Mouse (Mus musculus): ENCODE results near the gene Cox17. TPM values are rescaled to one million over a fixed set of nuclear protein-coding genes. Genes with fewer than 3 reads are reported as not detected.

The Cox17 gene
- polyA plus RNA-seq, 1 experiment: 653 TPM

DNA sequence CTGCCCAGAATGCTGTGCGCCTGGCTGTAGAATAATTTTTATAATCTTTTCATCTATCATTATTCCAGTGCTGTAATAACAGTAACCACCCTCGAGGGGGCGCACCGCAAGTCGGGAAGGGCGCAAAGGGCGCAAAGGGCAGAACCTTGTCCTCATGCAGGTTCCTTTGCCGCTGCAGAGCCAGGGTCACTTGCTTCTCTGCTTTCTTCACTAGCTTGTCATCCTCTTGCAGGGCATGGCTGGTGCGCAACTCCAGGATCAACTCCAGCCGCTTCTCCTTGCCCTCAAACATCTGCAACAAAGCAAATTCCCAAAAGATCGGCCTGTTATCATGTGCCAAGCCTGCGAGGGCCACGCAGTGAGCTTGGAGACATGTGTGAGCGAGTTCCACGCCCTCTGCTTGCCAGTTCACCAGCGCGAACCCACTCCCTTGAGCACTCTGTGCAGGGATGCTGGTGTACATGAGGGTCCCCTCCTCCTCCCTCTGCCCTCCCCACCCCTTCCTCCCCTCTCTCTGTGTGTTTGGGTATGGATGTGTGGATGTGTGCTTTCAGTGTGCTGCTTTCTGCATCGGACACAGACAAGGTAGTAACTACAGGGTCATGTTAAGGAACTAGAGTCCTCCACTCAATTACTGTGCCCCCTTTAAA lies 40.1 kb upstream of the Cox17 start:
- Histone ChIP-seq H3K4me2 (ENCODE audit: low read depth) (no peak overlapping the region), H3K36me3 (ENCODE audit: control insufficient read depth, insufficient read depth) (no peaks in the 10 kb centered on the region), H3K27me3 (ENCODE audit: control insufficient read depth, insufficient read depth, insufficient read length) (no peaks in the 10 kb centered on the region), H3K79me2 (ENCODE audit: control insufficient read depth, insufficient read depth) (no peaks in the 10 kb centered on the region), H3ac (ENCODE audit: control insufficient read depth, insufficient read length) (no peak overlapping the region), H3K4me3 (no peak overlapping the region)
- TF ChIP-seq MYOD1 (IDR thresholded peaks at IDR 0.05; ENCODE audit: control insufficient read depth in 1 of 3, insufficient read length in 2 of 3, low read depth in 2 of 3): no peak
- no peak for TF ChIP-seq TCF12 (IDR thresholded peaks at IDR 0.05; ENCODE audit: insufficient read depth, poor library complexity, severe bottlenecking)
- TF ChIP-seq CEBPB (IDR thresholded peaks at IDR 0.05; ENCODE audit: insufficient read depth, poor library complexity, severe bottlenecking): no peak
- TF ChIP-seq SRF (IDR thresholded peaks at IDR 0.05; ENCODE audit: control insufficient read depth, insufficient read length, low read depth): no peak

DNA sequence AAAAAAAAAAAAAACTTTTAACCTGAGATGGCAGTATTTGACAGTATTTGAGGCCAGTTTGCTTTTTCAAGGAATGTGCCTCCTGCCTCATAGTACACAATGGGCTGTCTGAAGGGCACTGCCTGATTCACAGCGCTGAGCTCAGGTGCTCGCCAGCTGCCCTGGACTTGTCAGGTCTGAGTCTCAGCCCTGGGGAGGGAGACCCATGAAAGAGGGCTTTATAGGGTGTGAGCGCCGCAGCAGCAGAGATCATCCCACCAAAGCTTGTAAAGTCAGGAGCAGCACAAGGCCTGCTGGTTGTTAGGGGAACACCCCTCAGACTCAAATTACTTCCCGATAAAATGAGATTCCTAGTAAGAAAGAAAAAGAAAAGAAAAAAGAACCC lies 39.6 kb upstream of the Cox17 start:
- TF ChIP-seq MYOD1 (IDR thresholded peaks at IDR 0.05; ENCODE audit: control insufficient read depth in 1 of 3, insufficient read length in 2 of 3, low read depth in 2 of 3): no peak
- no peak overlapping the region for H3K4me3 ChIP-seq

DNA sequence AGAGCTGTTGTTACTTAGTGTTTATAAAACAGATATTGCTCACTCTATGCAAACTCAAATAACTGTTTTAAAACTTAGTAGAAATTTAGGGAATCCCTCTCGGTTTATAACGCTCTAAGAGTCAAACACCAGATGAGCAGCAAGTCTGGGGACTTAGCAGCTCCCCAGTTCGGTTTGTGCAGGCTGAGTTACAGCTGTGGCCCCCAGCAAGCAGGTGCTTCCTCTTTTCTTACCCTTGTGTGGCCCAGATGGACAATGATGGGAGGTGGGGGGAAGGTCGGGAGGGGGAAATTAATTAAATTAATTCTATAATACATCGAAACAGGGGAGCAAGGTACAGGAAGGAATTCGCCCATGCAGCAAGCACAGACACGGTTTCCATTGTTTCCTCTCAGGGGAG lies 39.1 kb upstream of the Cox17 start:
- Histone ChIP-seq H3K79me2 (ENCODE audit: control insufficient read depth, insufficient read depth) (no peaks in the 10 kb centered on the region), H3K27me3 (ENCODE audit: control insufficient read depth, insufficient read depth, insufficient read length) (no peaks in the 10 kb centered on the region), H3K36me3 (ENCODE audit: control insufficient read depth, insufficient read depth) (no peaks in the 10 kb centered on the region), H3K4me3 (no peak overlapping the region), H3K4me2 (ENCODE audit: low read depth) (no peak overlapping the region), H3ac (ENCODE audit: control insufficient read depth, insufficient read length) (no peak overlapping the region)
- TF ChIP-seq CEBPB (IDR thresholded peaks at IDR 0.05; ENCODE audit: insufficient read depth, poor library complexity, severe bottlenecking) (no peak), SRF (IDR thresholded peaks at IDR 0.05; ENCODE audit: control insufficient read depth, insufficient read length, low read depth) (no peak), MYOD1 (IDR thresholded peaks at IDR 0.05; ENCODE audit: control insufficient read depth in 1 of 3, insufficient read length in 2 of 3, low read depth in 2 of 3) (no peak), E2F4 (IDR thresholded peaks at IDR 0.05; ENCODE audit: insufficient read depth) (no peak), POLR2A (IDR thresholded peaks at IDR 0.05; ENCODE audit: insufficient read length, low read depth) (no peak), MAX (IDR thresholded peaks at IDR 0.05; ENCODE audit: low read depth) (no peak), MYOG (IDR thresholded peaks at IDR 0.05; ENCODE audit: control insufficient read depth in 1 of 3, insufficient read depth in 1 of 3, insufficient read length in 2 of 3, low read depth in 2 of 3) (no peak), REST (IDR thresholded peaks at IDR 0.05; ENCODE audit: insufficient read depth, insufficient read length) (no peak), TCF12 (IDR thresholded peaks at IDR 0.05; ENCODE audit: insufficient read depth, poor library complexity, severe bottlenecking) (no peak), TCF3 (IDR thresholded peaks at IDR 0.05; ENCODE audit: insufficient read length, low read depth) (no peak), POLR2AphosphoS2 (IDR thresholded peaks at IDR 0.05; ENCODE audit: insufficient read length, low read depth) (no peak), USF1 (IDR thresholded peaks at IDR 0.05; ENCODE audit: low read depth) (no peak)

More for the DNA sequence above, 39.6 kb upstream of the Cox17 start:
- H3K27me3 ChIP-seq (ENCODE audit: control insufficient read depth, insufficient read depth, insufficient read length): no peaks in the 10 kb centered on the region
- no peaks in the 10 kb centered on the region for H3K79me2 ChIP-seq (ENCODE audit: control insufficient read depth, insufficient read depth)
- no peaks in the 10 kb centered on the region for H3K36me3 ChIP-seq (ENCODE audit: control insufficient read depth, insufficient read depth)
- H3K4me2 ChIP-seq (ENCODE audit: low read depth): no peak overlapping the region
- no peak overlapping the region for H3ac ChIP-seq (ENCODE audit: control insufficient read depth, insufficient read length)

DNA sequence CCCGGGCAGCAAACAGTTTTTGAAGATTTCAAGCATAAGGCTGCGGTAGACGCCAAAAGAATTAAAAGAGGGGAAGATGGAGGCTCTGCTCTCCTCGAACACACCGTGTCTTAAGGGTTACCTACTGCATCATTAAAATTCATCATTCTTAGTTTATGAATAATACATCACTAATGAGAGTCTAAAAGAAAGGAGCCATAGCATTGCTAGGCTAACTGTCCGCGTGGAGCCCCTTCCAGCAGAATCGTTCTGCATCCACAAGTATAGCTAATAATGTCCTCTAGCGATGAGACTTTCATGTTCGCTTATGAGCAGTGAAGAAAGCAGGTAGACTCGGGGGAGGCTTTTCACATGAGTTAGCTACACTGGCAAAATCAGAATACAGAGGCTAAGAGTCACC lies 38.6 kb upstream of the Cox17 start:
- Histone ChIP-seq H3K79me2 (ENCODE audit: control insufficient read depth, insufficient read depth) (no peaks in the 10 kb centered on the region), H3K4me3 (no peak overlapping the region), H3K27me3 (ENCODE audit: control insufficient read depth, insufficient read depth, insufficient read length) (no peaks in the 10 kb centered on the region), H3ac (ENCODE audit: control insufficient read depth, insufficient read length) (no peak overlapping the region), H3K4me2 (ENCODE audit: low read depth) (no peak overlapping the region), H3K36me3 (ENCODE audit: control insufficient read depth, insufficient read depth) (no peaks in the 10 kb centered on the region)
- TF ChIP-seq TCF12 (IDR thresholded peaks at IDR 0.05; ENCODE audit: insufficient read depth, poor library complexity, severe bottlenecking) (no peak), REST (IDR thresholded peaks at IDR 0.05; ENCODE audit: insufficient read depth, insufficient read length) (no peak), CEBPB (IDR thresholded peaks at IDR 0.05; ENCODE audit: insufficient read depth, poor library complexity, severe bottlenecking) (no peak), TCF3 (IDR thresholded peaks at IDR 0.05; ENCODE audit: insufficient read length, low read depth) (no peak), POLR2A (IDR thresholded peaks at IDR 0.05; ENCODE audit: insufficient read length, low read depth) (no peak), SRF (IDR thresholded peaks at IDR 0.05; ENCODE audit: control insufficient read depth, insufficient read length, low read depth) (no peak), E2F4 (IDR thresholded peaks at IDR 0.05; ENCODE audit: insufficient read depth) (no peak), MYOG (IDR thresholded peaks at IDR 0.05; ENCODE audit: control insufficient read depth in 1 of 3, insufficient read depth in 1 of 3, insufficient read length in 2 of 3, low read depth in 2 of 3) (no peak), POLR2AphosphoS2 (IDR thresholded peaks at IDR 0.05; ENCODE audit: insufficient read length, low read depth) (no peak), MYOD1 (IDR thresholded peaks at IDR 0.05; ENCODE audit: control insufficient read depth in 1 of 3, insufficient read length in 2 of 3, low read depth in 2 of 3) (no peak), MAX (IDR thresholded peaks at IDR 0.05; ENCODE audit: low read depth) (no peak), USF1 (IDR thresholded peaks at IDR 0.05; ENCODE audit: low read depth) (no peak)

DNA sequence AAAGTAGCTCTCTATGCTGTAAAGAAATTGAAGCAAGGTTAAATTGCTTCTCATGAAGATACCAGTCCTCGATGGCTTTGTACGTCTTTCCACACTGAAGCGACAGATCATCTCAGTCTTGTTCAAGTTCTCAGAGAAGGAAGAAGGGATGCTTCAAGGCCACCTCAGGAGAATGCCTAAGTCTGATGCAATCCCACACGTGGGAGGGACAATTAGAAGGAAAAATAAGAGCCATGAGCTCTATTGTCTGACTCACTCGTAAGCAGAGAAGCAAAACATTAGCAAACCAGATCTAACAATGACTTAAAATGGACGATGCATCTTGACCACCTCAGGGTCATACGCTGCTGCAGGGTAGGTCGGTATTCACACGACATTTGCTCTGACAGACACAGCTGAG lies 28.3 kb upstream of the Cox17 start:
- H3K4me2 ChIP-seq (ENCODE audit: low read depth): peak overlapping the region; percentile 65
- no peaks in the 10 kb centered on the region for H3K36me3 ChIP-seq (ENCODE audit: control insufficient read depth, insufficient read depth)
- TF ChIP-seq MYOD1 (IDR thresholded peaks at IDR 0.05; ENCODE audit: control insufficient read depth in 1 of 3, insufficient read length in 2 of 3, low read depth in 2 of 3) (no peak), MAX (IDR thresholded peaks at IDR 0.05; ENCODE audit: low read depth) (peak; percentile 90), REST (IDR thresholded peaks at IDR 0.05; ENCODE audit: insufficient read depth, insufficient read length) (no peak), TCF12 (IDR thresholded peaks at IDR 0.05; ENCODE audit: insufficient read depth, poor library complexity, severe bottlenecking) (no peak), CEBPB (IDR thresholded peaks at IDR 0.05; ENCODE audit: insufficient read depth, poor library complexity, severe bottlenecking) (peak; percentile 94)
- H3K27me3 ChIP-seq (ENCODE audit: control insufficient read depth, insufficient read depth, insufficient read length): no peaks in the 10 kb centered on the region
- H3K4me3 ChIP-seq: no peak overlapping the region
- no peak overlapping the region for H3ac ChIP-seq (ENCODE audit: control insufficient read depth, insufficient read length)
- no peaks in the 10 kb centered on the region for H3K79me2 ChIP-seq (ENCODE audit: control insufficient read depth, insufficient read depth)
